Mouse (Mus musculus) CH12.LX (cell line): ENCODE results near the gene Lrmda.

Experiments used
- CHD1 ChIP-seq: IDR thresholded peaks from 2 replicates; pipeline ENCODE4 v1.6.1; 2012; ENCODE audit warnings: low read depth, low read length, improper control_type of control experiment, inconsistent platforms
- CTCF ChIP-seq, 2 experiments: IDR thresholded peaks in 1 of 2; conservative IDR thresholded peaks in 1 of 2; 2 replicates each; pipeline ENCODE4 v1.5.1; 2011 to 2012; ENCODE audit warnings: low read depth in 2 of 2, low read length in 2 of 2, improper control_type of control experiment in 1 of 2, inconsistent platforms in 1 of 2, mild to moderate bottlenecking in 1 of 2, moderate library complexity in 1 of 2
- POLR2A ChIP-seq: IDR thresholded peaks from 2 replicates; pipeline ENCODE4 v1.6.1; 2011; ENCODE audit warnings: low read depth, mild to moderate bottlenecking, improper control_type of control experiment, low read length
- RCOR1 ChIP-seq: conservative IDR thresholded peaks from 2 replicates; pipeline ENCODE4 v1.6.1; 2012; ENCODE audit warnings: low read depth, mild to moderate bottlenecking, inconsistent platforms, low read length, improper control_type of control experiment
- SMC3 ChIP-seq: IDR thresholded peaks from 2 replicates; pipeline ENCODE4 v1.6.1; 2011; ENCODE audit warnings: low read depth, low read length, improper control_type of control experiment

DNA sequence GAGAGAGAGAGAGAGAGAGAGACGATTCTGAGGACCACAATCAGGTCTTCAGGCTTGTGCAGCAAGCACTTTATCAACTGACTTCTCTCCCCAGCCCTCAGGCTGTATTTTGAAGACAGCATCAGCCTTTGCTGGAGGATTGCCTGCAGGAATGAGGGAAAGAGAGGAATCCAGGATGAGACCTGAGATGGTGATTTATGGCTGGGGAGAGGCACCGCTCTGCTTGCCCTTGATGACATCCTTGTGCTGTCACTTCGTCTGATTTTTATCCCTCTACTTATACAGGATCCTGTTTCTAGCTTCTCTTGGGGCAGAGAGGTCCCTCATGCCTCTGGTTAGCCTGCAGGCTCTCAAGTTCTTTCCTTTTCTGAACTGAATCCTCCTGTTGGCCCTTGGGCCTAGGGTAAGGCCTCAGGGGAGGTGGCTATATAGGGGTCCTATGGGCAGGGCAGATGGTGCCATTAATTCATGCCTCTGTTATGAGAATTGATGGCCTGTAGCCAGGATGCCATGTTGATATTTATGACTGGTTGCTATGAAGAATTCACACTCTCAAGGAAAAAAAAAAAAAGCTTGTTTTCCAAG lies 277.2 kb downstream of the Lrmda start:
- TF ChIP-seq SMC3 (no peak), CTCF (conservative IDR thresholded peaks at IDR 0.05 in 1 of 2, IDR thresholded peaks at IDR 0.05 in 1 of 2; ENCODE audit: low read depth in 2 of 2, low read length in 2 of 2) (no peak), RCOR1 (no peak), POLR2A (no peak), CHD1 (no peak)
